Mouse (Mus musculus) c-Kit-positive CD71-negative TER-119-negative erythroid progenitor cells, embryonic 14.5 days (primary cell): ENCODE measurements at regions not wholly inside any gene's neighbourhood (a gene's known extent, or its start where the extent isn't known, plus 50 kb on each side); places are given as distances from the start of the nearest gene placed in this dataset.
A peak's percentile ranks its signal among the peaks of the same experiment; 100 is the strongest.

Experiments used
- DNase-seq: peaks from one replicate; pipeline ENCODE4 v3.0.0-alpha.2; 2013; ENCODE audit warnings: low read depth

DNA sequence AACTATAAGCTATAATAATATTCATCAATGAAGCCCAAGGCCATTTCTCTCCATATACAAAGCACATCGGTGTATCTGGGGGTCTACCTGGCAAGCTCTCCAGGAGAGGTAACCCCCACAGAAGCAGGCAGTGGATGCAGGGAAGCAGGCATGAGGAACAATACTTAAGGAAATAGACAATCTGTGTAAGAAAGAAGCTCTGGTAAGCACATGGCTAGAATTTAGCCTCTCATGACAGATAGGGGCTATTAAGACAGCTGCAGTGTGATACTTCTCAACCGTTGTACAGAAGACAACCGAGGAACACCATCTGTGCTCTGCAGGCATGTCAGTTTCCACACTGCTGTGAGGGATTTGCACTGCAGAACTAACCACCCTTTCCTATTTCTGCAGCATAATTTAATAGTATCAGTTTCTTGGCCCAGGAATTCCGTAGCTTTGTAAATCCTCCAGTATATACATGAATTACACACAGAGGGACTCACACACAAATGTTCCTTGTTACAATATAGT, 108.1 kb upstream of the Lpar1 start:
- DNase-seq, result no peak

DNA sequence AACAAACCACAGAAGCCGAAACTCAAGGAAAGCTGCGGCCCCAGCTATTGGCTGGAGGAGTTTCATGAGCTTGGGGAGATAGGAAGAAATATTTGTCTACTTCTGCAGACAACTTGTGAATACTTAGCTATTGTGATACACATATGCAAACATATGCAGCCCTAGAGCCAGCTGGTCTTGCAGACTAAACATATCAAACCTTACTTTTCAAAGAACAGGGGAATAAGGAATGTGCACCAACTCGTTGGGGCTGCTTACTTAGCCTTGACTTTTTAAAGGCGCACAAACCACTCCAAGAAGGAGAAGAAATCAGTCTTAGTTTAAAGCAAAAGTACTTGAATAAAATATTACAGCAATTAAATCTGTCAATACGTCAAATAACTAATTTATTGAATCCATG, 106.8 kb upstream of the Lpar1 start:
- no peak for DNase-seq

DNA sequence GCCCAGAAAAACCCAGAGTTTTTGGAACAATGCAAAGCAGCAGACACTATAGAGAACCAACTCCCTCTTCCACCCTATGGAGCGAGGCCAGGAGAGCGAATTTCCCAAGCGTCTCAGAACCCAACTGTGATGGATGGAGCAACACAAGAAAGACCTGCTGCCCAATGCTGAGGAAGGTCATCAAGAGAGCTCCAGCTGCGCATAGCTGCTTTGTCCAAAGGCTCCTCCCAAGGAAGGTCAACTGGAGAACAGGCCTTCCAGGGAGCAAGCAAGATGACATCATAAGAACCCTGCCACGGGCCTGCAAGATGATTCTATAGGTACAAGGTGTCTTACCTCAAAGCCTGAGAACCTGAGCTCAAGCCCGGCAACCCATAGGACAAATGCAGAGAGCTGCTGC, 104.5 kb upstream of the Lpar1 start:
- DNase-seq, result no peak

DNA sequence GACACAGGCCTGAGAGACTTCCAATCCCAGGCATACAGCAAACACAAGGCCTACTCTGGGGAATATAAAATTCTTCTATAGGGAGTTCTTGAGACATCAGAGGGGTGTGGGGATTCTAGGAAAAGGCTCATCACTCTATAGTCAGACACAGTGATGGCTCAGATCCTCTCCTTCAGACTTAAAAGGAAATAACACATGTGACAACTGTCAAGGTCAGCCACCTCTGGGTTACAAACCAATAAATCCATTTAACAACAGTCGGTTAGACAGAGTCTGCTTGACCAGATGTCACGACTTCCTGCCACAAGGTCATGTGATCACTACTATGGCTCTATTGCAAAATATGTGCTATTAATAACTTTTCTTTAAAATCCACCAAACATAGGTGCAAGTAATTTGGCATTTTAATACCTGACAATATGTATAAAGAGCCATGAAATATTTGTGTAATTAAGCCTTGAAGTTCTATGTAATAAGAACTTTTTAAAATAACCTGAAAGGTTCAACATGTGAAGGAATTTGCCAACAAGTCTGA, 94.1 kb upstream of the Lpar1 start:
- DNase-seq, result peak; percentile 10

DNA sequence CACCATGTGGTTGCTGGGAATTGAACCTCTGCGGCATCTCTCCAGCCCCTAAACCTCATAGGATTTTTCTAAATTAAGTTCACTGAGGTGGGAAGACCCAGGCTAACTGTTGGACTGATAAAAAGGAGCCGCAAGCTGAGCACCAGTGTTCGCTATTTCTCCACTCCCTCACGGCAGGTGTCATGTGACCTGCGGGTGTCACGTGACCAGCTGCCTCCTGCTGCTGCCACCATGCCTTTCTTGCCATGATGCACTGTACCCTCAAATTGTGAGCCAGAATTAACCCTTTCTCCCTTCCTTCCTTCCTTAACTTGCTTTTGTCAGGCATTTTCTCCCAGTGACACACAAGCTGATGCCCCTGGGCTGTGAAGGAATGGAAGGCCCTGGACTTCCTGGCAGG, 93.1 kb upstream of the Lpar1 start:
- no peak for DNase-seq

DNA sequence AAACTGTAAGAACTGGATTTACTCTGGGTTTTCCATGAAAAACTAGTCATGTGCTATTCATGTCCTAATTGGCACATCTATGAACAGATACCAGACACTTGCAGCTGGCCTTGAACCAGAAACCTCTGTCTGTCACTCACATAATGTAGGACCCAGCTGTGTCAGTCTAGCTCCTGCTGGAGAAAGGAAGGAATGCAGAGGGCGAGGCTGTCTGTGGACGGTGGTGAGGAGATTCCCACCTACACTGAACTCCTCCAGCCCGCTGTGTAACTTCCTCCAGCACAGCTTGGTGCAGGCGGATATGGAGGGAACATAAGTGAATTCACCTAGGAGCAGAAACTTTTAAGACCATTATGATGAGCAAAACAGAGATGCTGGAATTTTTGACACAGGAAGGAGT, 89.7 kb upstream of the Lpar1 start:
- no peak for DNase-seq

DNA sequence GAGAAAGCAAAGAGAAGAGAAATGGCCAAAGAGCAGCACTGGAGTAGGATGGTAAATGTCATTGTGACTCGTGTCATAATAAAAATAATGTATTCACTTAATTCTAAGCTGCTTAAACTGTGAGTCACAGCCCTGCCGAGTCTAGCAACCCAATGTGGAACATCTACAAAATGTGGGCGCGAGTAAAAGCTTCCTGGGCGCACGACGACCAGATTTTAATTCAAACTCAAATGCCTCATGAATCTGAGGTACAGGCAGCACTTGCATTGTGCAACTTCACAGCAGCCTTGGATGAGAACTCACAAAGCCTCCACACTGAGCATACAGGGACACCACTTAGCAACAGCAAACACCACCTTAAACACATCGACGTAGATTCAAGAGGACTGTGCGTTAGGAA, 88.5 kb upstream of the Lpar1 start:
- no peak for DNase-seq

DNA sequence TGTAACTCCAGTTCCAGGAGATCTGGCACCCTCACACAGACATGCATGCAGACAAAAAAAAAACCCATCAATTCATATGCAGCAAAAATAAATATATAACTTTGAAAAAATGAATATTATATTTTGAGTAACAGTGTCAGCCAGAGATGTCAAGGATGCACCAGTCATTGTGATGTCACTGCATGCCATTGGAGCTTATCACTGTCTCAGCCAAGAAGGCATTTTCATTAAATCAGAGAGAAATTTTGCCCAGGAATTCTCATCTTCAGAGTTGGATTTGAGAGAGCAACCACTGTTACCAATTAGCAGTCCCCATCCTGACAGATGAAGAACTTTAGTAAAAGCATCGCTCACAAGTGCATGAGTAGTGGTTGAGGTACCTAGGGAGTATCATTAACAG, 79.0 kb upstream of the Lpar1 start:
- DNase-seq, result no peak

DNA sequence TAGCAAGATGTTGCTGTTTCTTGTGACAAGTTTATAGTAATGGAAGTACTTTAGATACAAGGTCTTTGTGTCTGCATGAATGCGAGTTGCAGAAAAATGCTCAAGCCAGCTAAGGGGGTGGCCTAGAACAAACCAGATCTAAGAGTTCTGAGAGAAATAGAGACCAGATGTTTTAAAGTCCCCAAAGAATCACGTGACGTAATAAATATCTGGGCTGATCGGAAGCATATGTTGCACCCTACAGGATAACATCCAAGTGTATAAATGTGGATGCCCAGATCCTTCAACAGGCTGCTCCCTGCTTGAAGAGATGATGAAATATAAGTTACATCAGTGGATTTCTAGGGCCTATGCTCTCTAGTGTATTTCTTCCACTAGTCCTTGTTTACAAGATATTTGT, 77.7 kb upstream of the Lpar1 start:
- no peak for DNase-seq

DNA sequence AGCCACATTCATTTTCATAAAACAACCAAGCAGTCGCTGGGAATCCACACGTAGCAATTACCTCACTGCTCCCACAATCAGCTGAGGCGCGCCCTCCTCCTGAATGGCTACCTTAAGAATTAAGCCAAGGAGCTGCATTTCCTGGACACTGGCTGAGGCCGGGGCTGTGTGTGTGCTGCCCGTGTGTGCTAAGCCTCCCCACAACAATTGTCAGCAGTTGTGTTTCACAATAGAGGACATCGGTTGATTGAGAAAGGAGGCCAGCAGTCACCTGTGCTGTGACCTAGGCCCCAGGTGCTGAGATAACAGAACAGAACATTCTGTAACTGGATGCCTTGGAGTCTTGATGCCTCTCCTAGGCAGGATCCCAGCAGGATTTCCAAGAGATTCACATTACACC, 73.3 kb upstream of the Lpar1 start:
- no peak for DNase-seq

DNA sequence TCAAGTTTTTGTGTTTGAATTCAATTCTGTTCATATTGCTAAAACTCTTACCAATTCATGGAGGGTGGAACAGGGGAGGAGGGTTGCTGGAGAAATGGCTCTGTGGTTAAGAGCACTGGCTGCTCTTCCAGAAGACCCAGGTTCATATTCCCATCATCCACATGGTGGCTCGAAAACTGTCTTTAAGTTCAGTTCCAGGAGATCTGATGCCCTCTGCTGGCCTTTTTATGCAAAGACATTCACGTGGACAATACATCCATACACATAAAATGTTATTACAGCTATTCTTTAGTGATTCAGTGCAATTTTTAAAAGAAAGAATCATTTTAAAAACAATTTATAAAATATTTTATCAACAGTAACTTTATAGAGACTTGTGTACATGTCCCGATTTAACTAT, 70.4 kb upstream of the Lpar1 start:
- no peak for DNase-seq

DNA sequence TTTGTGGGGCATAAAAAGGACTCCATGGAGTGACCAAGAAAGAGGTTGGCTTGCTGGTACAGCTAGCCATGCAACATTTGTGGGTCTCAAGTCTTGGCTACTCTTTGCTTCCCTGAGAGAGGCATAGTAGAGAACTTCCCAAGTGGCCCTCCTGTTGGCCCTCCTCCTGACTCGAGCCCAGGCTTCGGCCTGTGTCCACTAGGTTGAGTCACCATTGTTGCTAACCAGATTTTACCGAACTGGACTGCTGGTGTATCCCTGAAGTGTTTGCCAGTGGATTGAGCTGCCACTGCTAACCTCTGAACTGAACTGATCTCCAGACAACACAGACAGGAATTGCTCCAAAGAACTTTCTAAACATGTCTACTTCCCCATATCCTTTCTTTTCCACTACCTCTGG, 66.9 kb upstream of the Lpar1 start:
- DNase-seq, result no peak

DNA sequence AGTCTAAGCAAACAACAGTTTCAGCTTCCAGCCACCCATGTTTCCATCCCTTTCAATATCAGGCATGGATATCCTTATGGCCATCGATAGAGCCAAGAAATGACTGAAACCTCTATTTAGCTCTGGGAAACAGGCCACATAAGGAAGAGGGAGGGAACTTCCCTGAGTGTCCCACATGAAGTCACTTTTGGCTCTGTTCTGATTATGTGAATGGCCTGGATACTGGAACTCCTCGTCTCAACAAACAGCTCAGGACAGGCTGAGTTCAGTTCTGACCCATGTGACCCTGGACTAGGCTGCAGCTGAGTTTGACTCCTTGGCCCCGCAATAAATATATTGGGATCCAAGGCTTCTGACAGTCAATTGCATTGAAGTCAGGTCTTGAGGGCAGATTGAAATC, 63.6 kb upstream of the Lpar1 start:
- DNase-seq, result no peak

DNA sequence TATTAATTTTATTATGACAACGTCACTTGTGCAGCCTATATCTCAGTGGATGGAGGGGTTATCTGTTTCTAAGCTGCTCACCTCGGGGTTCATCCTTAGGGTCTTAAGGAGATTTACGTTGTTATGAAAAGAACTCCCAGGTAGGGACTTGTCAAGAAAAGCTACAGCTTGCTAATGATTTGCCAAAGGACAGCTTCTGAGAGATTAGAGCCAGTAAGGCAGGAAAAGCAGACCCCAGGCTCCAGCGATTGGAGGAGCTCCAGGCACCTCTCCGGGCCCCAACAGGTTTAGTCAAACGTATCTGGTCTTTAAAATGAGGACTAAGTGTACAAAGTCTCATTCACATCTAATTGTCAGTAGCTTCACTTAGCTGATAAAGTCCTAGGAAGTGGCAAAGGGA, 59.8 kb upstream of the Lpar1 start:
- no peak for DNase-seq

DNA sequence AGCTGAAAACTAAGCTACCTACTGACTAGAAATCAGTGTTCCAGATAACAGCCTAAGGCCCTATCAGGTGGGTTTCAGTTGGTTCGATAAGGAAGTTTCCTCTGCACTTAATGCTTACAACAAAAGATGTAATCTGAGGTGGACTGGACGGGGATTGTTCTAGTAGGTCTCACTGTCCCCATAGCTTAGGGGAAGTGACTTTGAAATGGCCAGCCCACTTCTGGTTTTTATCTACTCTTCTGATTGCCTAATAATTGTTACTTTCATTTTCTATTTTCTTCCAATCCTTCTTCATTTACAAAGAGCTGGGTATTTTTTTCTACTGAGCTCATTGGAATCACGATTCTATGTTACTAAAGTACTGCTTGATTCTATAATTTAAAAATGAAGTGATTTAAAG, 59.3 kb upstream of the Lpar1 start:
- DNase-seq, result peak; percentile 16

DNA sequence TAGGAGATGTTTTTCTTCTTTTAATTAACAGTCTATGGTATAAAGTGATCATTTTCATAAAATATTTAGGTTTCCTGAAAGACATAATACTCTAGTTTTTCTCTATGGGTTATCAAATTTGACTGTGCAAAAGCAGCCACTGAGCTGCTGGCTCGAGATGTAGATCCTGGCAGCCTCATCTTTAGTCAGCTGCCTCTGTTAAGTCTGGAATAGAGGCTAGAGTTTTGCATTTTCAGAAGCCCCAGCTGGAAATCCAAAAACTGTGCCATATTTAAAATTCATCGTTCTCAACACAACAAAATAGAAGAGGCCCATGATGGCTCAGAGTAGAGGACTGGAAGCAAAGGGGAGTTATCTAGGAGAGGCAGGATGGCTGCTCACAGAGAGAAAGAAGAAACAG, 53.8 kb upstream of the Lpar1 start:
- no peak for DNase-seq

DNA sequence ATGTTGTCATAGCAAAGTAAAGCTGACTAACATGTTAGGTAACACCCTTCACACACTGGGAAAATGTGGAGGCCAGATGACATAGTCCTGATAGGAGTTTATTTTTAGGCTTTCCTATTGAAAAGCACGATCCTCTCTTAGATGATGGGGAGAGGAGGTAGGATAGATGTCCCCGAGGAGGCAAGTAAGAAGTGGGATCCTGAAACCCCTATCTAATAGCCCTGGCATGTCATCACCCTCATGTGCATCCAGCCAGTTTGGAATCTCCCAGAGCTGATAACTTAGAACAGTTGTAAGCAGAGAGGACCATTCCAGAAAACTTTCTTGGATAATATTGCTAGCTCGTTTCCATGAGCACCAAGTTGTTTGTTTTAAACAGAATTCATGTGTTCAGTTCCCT, 52.2 kb upstream of the Lpar1 start:
- DNase-seq, result no peak
